Mouse (Mus musculus) ovary, adult 2 months (tissue): ENCODE data around the gene Mex3d. TPM values are rescaled to one million over a fixed set of nuclear protein-coding genes. Genes with fewer than 3 reads are reported as not detected.

Experiments
- polyA plus RNA-seq: library from polyadenylated mRNA; depleted of rRNA; stranded (reverse); fragments of >200 nt; gene quantifications from 2 replicates; pipeline ENCODE4 v1.2.3, GENCODE M21; 2012; rRNA removed

Mex3d gene
- polyA plus RNA-seq: 95.3 and 114 TPM in 2 replicates

GRCm38 (mm10) chr10:80387522-80387959 is at the start of gene Mex3d:
Gene Mex3d, minus strand, starts transcription at chr10:80387659.

GRCm38 (mm10) chr10:80433513-80434232 is 46.2 kb upstream of the Mex3d start, which contains the start of gene Tcf3:
Gene Tcf3, minus strand, starts transcription at chr10:80433647.

GRCm38 (mm10) chr10:80406684-80407501 is 19.4 kb upstream of the Mex3d start, which contains the start of gene Uqcr11:
Gene Uqcr11, minus strand, starts transcription at chr10:80406830.

GRCm38 (mm10) chr10:80399191-80399972 is 11.9 kb upstream of the Mex3d start, which contains the start of gene Mbd3:
Gene Mbd3, minus strand, starts transcription at chr10:80399550.

GRCm38 (mm10) chr10:80356001-80356682 is 31.3 kb downstream of the Mex3d start, which contains the start of gene Plk5:
Gene Plk5, plus strand, starts transcription at chr10:80356459.

GRCm38 (mm10) chr10:80348244-80348781 is 39.1 kb downstream of the Mex3d start, which contains the start of gene Adamtsl5:
Gene Adamtsl5, minus strand, starts transcription at chr10:80348412.

Other genes starting within 250 kb of the Mex3d start
- gene Atp5d, start 249.0 kb downstream of the Mex3d start, polyA plus RNA-seq: 1,675 and 3,137 TPM in 2 replicates
- gene Cbarp, start 246.8 kb downstream of the Mex3d start, polyA plus RNA-seq: 58.9 and 61.5 TPM in 2 replicates
- 221 and 248 TPM in 2 replicates for gene Midn, start 239.4 kb downstream of the Mex3d start, polyA plus RNA-seq
- gene Cirbp, start 221.7 kb downstream of the Mex3d start, polyA plus RNA-seq: 166 and 186 TPM in 2 replicates
- 11.6 and 15.0 TPM in 2 replicates for gene 1600002K03Rik, start 214.7 kb downstream of the Mex3d start, polyA plus RNA-seq
- gene Efna2, start 208.2 kb downstream of the Mex3d start, polyA plus RNA-seq: 24.1 and 27.6 TPM in 2 replicates
- gene Mum1, start 161.2 kb downstream of the Mex3d start, polyA plus RNA-seq: 50.0 and 52.1 TPM in 2 replicates
- gene Ndufs7, start 138.5 kb downstream of the Mex3d start, polyA plus RNA-seq: 763 TPM in 2 replicates
- 151 and 218 TPM in 2 replicates for gene Gamt, start 126.6 kb downstream of the Mex3d start, polyA plus RNA-seq
- gene Dazap1, start 126.2 kb downstream of the Mex3d start, polyA plus RNA-seq: 82.9 and 83.0 TPM in 2 replicates
- 1,795 and 1,851 TPM in 2 replicates for gene Rps15, start 95.2 kb downstream of the Mex3d start, polyA plus RNA-seq
- gene Apc2, start 91.7 kb downstream of the Mex3d start, polyA plus RNA-seq: 3.4 and 4.0 TPM in 2 replicates
- 71.0 and 75.2 TPM in 2 replicates for gene 2310011J03Rik, start 67.1 kb downstream of the Mex3d start, polyA plus RNA-seq
- 17.4 and 20.3 TPM in 2 replicates for gene Pcsk4, start 58.2 kb downstream of the Mex3d start, polyA plus RNA-seq
- gene Reep6, start 57.7 kb downstream of the Mex3d start, polyA plus RNA-seq: 8.6 and 13.7 TPM in 2 replicates
- 18.5 and 21.2 TPM in 2 replicates for gene Adamtsl5, start 39.2 kb downstream of the Mex3d start, polyA plus RNA-seq
- 8.2 and 10.0 TPM in 2 replicates for gene Plk5, start 31.2 kb downstream of the Mex3d start, polyA plus RNA-seq
- gene Mbd3, start 11.9 kb upstream of the Mex3d start, polyA plus RNA-seq: 266 and 282 TPM in 2 replicates
- 1,515 and 1,936 TPM in 2 replicates for gene Uqcr11, start 19.2 kb upstream of the Mex3d start, polyA plus RNA-seq
- gene Tcf3, start 46.0 kb upstream of the Mex3d start, polyA plus RNA-seq: 199 and 209 TPM in 2 replicates
- 0.02 and 0.06 TPM in 2 replicates for gene Onecut3, start 107.2 kb upstream of the Mex3d start, polyA plus RNA-seq
- gene Atp8b3, start 151.5 kb upstream of the Mex3d start, polyA plus RNA-seq: 0.19 and 0.22 TPM in 2 replicates
- 98.1 and 124 TPM in 2 replicates for gene Rexo1, start 173.9 kb upstream of the Mex3d start, polyA plus RNA-seq
- gene Klf16, start 189.7 kb upstream of the Mex3d start, polyA plus RNA-seq: 57.0 and 74.9 TPM in 2 replicates
- gene Abhd17a, start 202.7 kb upstream of the Mex3d start, polyA plus RNA-seq: 395 and 572 TPM in 2 replicates
- gene Scamp4, start 215.2 kb upstream of the Mex3d start, polyA plus RNA-seq: 130 and 147 TPM in 2 replicates
- 31.5 and 40.6 TPM in 2 replicates for gene Adat3, start 215.2 kb upstream of the Mex3d start, polyA plus RNA-seq
- 4.1 and 4.6 TPM in 2 replicates for gene Gm49322, start 218.4 kb upstream of the Mex3d start, polyA plus RNA-seq
- gene Csnk1g2, start 235.2 kb upstream of the Mex3d start, polyA plus RNA-seq: 331 and 342 TPM in 2 replicates